In the genomic region with DNA sequence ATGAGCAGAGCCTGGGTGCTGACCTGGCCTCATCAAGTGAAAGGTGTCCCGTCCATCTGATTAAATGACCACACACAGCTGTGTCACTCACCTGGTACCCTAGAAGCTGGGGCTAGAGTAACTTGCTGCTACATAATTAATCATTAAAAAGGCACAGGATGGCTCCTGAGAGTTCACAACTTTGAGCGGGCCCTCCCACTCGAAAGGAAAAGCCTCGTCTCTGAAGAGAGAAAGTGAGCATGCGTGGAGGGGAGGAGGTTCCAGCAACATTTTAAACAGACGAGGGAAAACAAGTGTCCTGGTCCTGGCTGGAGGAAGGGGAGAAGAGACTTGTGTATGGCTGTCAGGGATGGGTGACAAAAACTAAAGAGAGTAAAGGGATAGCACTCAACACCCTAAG, we compare ENCODE assay signal across 9 mouse cellular contexts. TPM values are rescaled to one million over a fixed set of nuclear protein-coding genes. Genes with fewer than 3 reads are reported as not detected.
A peak's percentile ranks its signal among the peaks of the same experiment; 100 is the strongest.
DNase-seq lines count a peak whose midpoint lies in the region; ATAC-seq and TF ChIP-seq lines count a peak whose summit lies in the region.
"Had no signal": no experiment of that assay in that cellular context is flagged by ENCODE, and none has a peak within 500 bp of the region (broad histone marks: within the 10 kb centered on the region; RNA-seq: fewer than 3 reads in every experiment).

No protein-coding gene starts in this region.

- no peak for ATAC-seq in heart, embryonic 15.5 days (replicated peaks; ENCODE audit: insufficient number of reproducible peaks, insufficient read depth, low FRiP score, low read depth)
- ATAC-seq in neural tube, embryonic 13.5 days (ENCODE audit: low read depth): 0 out of 2 replicates have a peak, but pooled peaks have one; percentile 28
- ATAC-seq in megakaryocyte-erythroid progenitor cell, adult 5-6 weeks (replicated peaks; ENCODE audit: low FRiP score, low TSS enrichment, poor library complexity, severe bottlenecking): no peak

- no peak overlapping the region for H3K9ac ChIP-seq in liver, adult 2 months (ENCODE audit: low read depth, low read length)
- H3K9ac ChIP-seq in heart, embryonic 15.5 days: 0 out of 2 replicates have a peak overlapping the region, but pooled peaks have one; percentile 22
- H3K9ac ChIP-seq in neural tube, embryonic 13.5 days: peak overlapping the region; percentile 53; the same call in 1 of the 2 replicates

- no peaks in the 10 kb centered on the region for H3K79me2 ChIP-seq in liver, adult 2 months (ENCODE audit: control insufficient read depth, insufficient read depth, low read length)

- H3K9me3 ChIP-seq in heart, embryonic 15.5 days (replicated peaks): no peaks in the 10 kb centered on the region
- H3K9me3 ChIP-seq in neural tube, embryonic 13.5 days: no peaks in the 10 kb centered on the region

- H3K27ac ChIP-seq in liver, adult 2 months (replicated peaks; ENCODE audit: insufficient read depth, low read depth, low read length): no peak overlapping the region
- peak overlapping the region; percentile 98 for H3K27ac ChIP-seq in heart, embryonic 15.5 days
- no peak overlapping the region for H3K27ac ChIP-seq in neural tube, embryonic 13.5 days (replicated peaks)

- TF ChIP-seq POLR2A in liver, adult 2 months (IDR thresholded peaks at IDR 0.05; ENCODE audit: extremely low read depth, insufficient read depth, low read length): no peak

- no peak for TF ChIP-seq CTCF in liver, adult 2 months (IDR thresholded peaks at IDR 0.05; ENCODE audit: low read depth, low read length)

- peak; percentile 21 for DNase-seq in liver, adult 2 months (ENCODE audit: extremely low read depth, low read depth, low spot score)
- no peak for DNase-seq in liver
- peak; percentile 23 to 51 for DNase-seq in kidney, postnatal 4 days
- DNase-seq in thymus, adult 18-20 months: no peak
- no peak for DNase-seq in frontal cortex, postnatal 36 days (ENCODE audit: low spot score in 2 of 2)

- no peaks in the 10 kb centered on the region for H3K4me1 ChIP-seq in liver, adult 2 months (ENCODE audit: control insufficient read depth, insufficient read depth, low read length)
- peaks cover 37% of the 10 kb centered on the region for H3K4me1 ChIP-seq in heart, embryonic 15.5 days (replicated peaks)
- peaks cover 37% of the 10 kb centered on the region for H3K4me1 ChIP-seq in neural tube, embryonic 13.5 days (replicated peaks)

- no peaks in the 10 kb centered on the region for H3K27me3 ChIP-seq in liver, adult 2 months (ENCODE audit: control insufficient read depth, insufficient read depth, low read length)
- no peaks in the 10 kb centered on the region for H3K27me3 ChIP-seq in heart, embryonic 15.5 days
- H3K27me3 ChIP-seq in neural tube, embryonic 13.5 days: no peaks in the 10 kb centered on the region

- 22% methylated on average over 6 of the region's 6 CpGs for WGBS in liver, adult 2 months
- WGBS in heart, embryonic 15.5 days: 49% methylated on average over 6 of the region's 6 CpGs
- WGBS in neural tube, embryonic 13.5 days: 69% methylated on average over 6 of the region's 6 CpGs

- no peaks in the 10 kb centered on the region; the same call in 1 of the 2 replicates for H3K36me3 ChIP-seq in liver, adult 2 months (ENCODE audit: control insufficient read depth, insufficient read depth, low read length)
- no peaks in the 10 kb centered on the region for H3K36me3 ChIP-seq in heart, embryonic 15.5 days
- H3K36me3 ChIP-seq in neural tube, embryonic 13.5 days: no peaks in the 10 kb centered on the region

- H3K4me2 ChIP-seq in heart, embryonic 15.5 days: peak overlapping the region; percentile 58
- H3K4me2 ChIP-seq in neural tube, embryonic 13.5 days: peak overlapping the region; percentile 55

- H3K4me3 ChIP-seq in liver, adult 2 months (ENCODE audit: insufficient read depth, low read depth, low read length): no peak overlapping the region
- peak overlapping the region; percentile 63 for H3K4me3 ChIP-seq in heart, embryonic 15.5 days
- H3K4me3 ChIP-seq in neural tube, embryonic 13.5 days: peak overlapping the region; percentile 11; the same call in 1 of the 2 replicates

RNA-seq across cellular contexts. Expression of gene Cc2d2a, which starts 1.4 kb away (rescaled TPM):
- total RNA-seq in liver, adult 2 months (2014; rRNA removed): 3.1 and 3.2 TPM in 2 replicates
- 0.85 and 0.93 TPM in 2 replicates for polyA plus RNA-seq in liver, adult 2 months (2012; rRNA removed)
- polyA plus RNA-seq in heart, embryonic 15.5 days (2015; fragmentation: Nextera tagmentation; extraction: Ambion mirVana): 9.2 and 9.5 TPM in 2 replicates
- 7.2 and 7.8 TPM in 2 replicates for polyA plus RNA-seq in neural tube, embryonic 13.5 days (2015; fragmentation: Nextera tagmentation; extraction: Ambion mirVana)
- total RNA-seq in megakaryocyte-erythroid progenitor cell, adult 5-6 weeks (2014; fragmentation: Nextera tagmentation): not detected in 2 replicates
- 0.33 and 0.50 TPM in 2 replicates for total RNA-seq in megakaryocyte-erythroid progenitor cell, adult 5-6 weeks (2017)
- total RNA-seq: MEL had no signal

Comparison
In these comparisons a context has a peak if more than half of its experiments do, and no peak if none do; other contexts are left out.
1. DNase-seq: peak in liver, adult 2 months (single experiment) and kidney, postnatal 4 days (2 of 2); none in liver (single experiment), thymus, adult 18-20 months (0 of 2) and frontal cortex, postnatal 36 days (0 of 2).